Mouse (Mus musculus) C2C12 (cell line): Measurements from ENCODE around the gene Efcab5.

Experiments used
- CEBPB ChIP-seq: IDR thresholded peaks from one replicate; pipeline ENCODE4 v1.6.1; 2011; ENCODE audit warnings: low read depth, mild to moderate bottlenecking, control low read depth, moderate library complexity
- CTCF ChIP-seq: IDR thresholded peaks from one replicate; pipeline ENCODE4 v1.5.1; 2011; ENCODE audit not compliant: control insufficient read depth, insufficient read depth, insufficient read length
- MAX ChIP-seq: IDR thresholded peaks from one replicate; pipeline ENCODE4 v1.6.1; 2011; ENCODE audit warnings: mild to moderate bottlenecking, control low read depth
- MYOG ChIP-seq: IDR thresholded peaks from one replicate; pipeline ENCODE4 v1.6.1; 2011; ENCODE audit not compliant: control insufficient read depth, insufficient read length; ENCODE audit errors: extremely low read depth

GRCm38 (mm10) chr11:77079361-77079760, 109.4 kb downstream of the Efcab5 start:
- TF ChIP-seq CTCF = no peak
- no peak for TF ChIP-seq CEBPB
- TF ChIP-seq MAX = no peak
- TF ChIP-seq MYOG = no peak
